Mouse (Mus musculus): Measurements from ENCODE around the gene Pabpc4. TPM values are rescaled to one million over a fixed set of nuclear protein-coding genes. Genes with fewer than 3 reads are reported as not detected.

Gene Pabpc4
- polyA plus RNA-seq, 1 experiment from 2014 or later = 56.2 TPM

- H3K36me3 ChIP-seq (ENCODE audit: control insufficient read depth, insufficient read depth, low read length) = no peaks in the 10 kb centered on the region
- DNase-seq (ENCODE audit: low spot score) (peak; percentile 83), ATAC-seq (ENCODE audit: insufficient number of reproducible peaks, low FRiP score, low TSS enrichment, low read depth) (peak; percentile 83; the same call in 1 of the 2 replicates)
- peak overlapping the region; percentile 36; the same call in 1 of the 2 replicates for H3K27ac ChIP-seq (replicated peaks; ENCODE audit: low read depth, low read length)
- H3K27me3 ChIP-seq (ENCODE audit: control insufficient read depth, insufficient read depth, low read length) = no peaks in the 10 kb centered on the region; the same call in 1 of the 2 replicates
- H3K9me3 ChIP-seq (ENCODE audit: control insufficient read depth, low read length) = no peaks in the 10 kb centered on the region
- H3K4me3 ChIP-seq (ENCODE audit: low read depth, low read length) = peak overlapping the region; percentile 20; the same call in 1 of the 2 replicates
- peak overlapping the region; percentile 69 for H3K4me2 ChIP-seq (ENCODE audit: low read depth, severe bottlenecking)
- WGBS = 3% methylated on average over 58 of the region's 58 CpGs
- peaks cover 23% of the 10 kb centered on the region for H3K4me1 ChIP-seq (ENCODE audit: control insufficient read depth, insufficient read depth, low read length)
- peak overlapping the region; percentile 58 for H3K9ac ChIP-seq (ENCODE audit: low read length)
Measured at GRCm38 (mm10) chr4:123239361-123240203, 22.6 kb upstream of the Pabpc4 start.

- Histone ChIP-seq H3K4me1 (ENCODE audit: control insufficient read depth, insufficient read depth, low read length) (0 out of 2 replicates have a peak, but pooled peaks cover 2% of the 10 kb centered on the region), H3K27me3 (ENCODE audit: control insufficient read depth, insufficient read depth, low read length) (no peaks in the 10 kb centered on the region), H3K36me3 (ENCODE audit: control insufficient read depth, insufficient read depth, low read length) (no peaks in the 10 kb centered on the region), H3K4me2 (ENCODE audit: low read depth, severe bottlenecking) (no peak overlapping the region), H3K4me3 (ENCODE audit: low read depth, low read length) (no peak overlapping the region), H3K27ac (replicated peaks; ENCODE audit: low read depth, low read length) (no peak overlapping the region), H3K9ac (ENCODE audit: low read length) (no peak overlapping the region), H3K9me3 (ENCODE audit: control insufficient read depth, low read length) (no peaks in the 10 kb centered on the region)
- no peak for DNase-seq (ENCODE audit: low spot score)
- WGBS = 83% methylated on average over 7 of the region's 7 CpGs
- no peak for ATAC-seq (ENCODE audit: insufficient number of reproducible peaks, low FRiP score, low TSS enrichment, low read depth)
Measured at GRCm38 (mm10) chr4:123246221-123246620, 15.9 kb upstream of the Pabpc4 start.

GRCm38 (mm10) chr4:123246651-123247050 lies 15.5 kb upstream of the Pabpc4 start:
- 92% methylated on average over 5 of the region's 5 CpGs for WGBS
- no peaks in the 10 kb centered on the region for H3K27me3 ChIP-seq (ENCODE audit: control insufficient read depth, insufficient read depth, low read length)

GRCm38 (mm10) chr4:123247147-123247880 lies 14.8 kb upstream of the Pabpc4 start:
- ATAC-seq (ENCODE audit: insufficient number of reproducible peaks, low FRiP score, low TSS enrichment, low read depth) = no peak

More at GRCm38 (mm10) chr4:123246651-123247050, 15.5 kb upstream of the Pabpc4 start:
- ATAC-seq (ENCODE audit: insufficient number of reproducible peaks, low FRiP score, low TSS enrichment, low read depth) = no peak
- no peak for DNase-seq (ENCODE audit: low spot score)
- H3K9ac ChIP-seq (ENCODE audit: low read length) = no peak overlapping the region
- 0 out of 2 replicates have a peak, but pooled peaks cover 2% of the 10 kb centered on the region for H3K4me1 ChIP-seq (ENCODE audit: control insufficient read depth, insufficient read depth, low read length)
- no peak overlapping the region for H3K27ac ChIP-seq (replicated peaks; ENCODE audit: low read depth, low read length)
- no peak overlapping the region for H3K4me3 ChIP-seq (ENCODE audit: low read depth, low read length)
- no peaks in the 10 kb centered on the region for H3K36me3 ChIP-seq (ENCODE audit: control insufficient read depth, insufficient read depth, low read length)
- no peak overlapping the region for H3K4me2 ChIP-seq (ENCODE audit: low read depth, severe bottlenecking)
- no peaks in the 10 kb centered on the region for H3K9me3 ChIP-seq (ENCODE audit: control insufficient read depth, low read length)

GRCm38 (mm10) chr4:123248971-123249567 lies 13.1 kb upstream of the Pabpc4 start:
- DNase-seq (ENCODE audit: low spot score) (no peak), ATAC-seq (ENCODE audit: insufficient number of reproducible peaks, low FRiP score, low TSS enrichment, low read depth) (no peak)
- Histone ChIP-seq H3K9me3 (ENCODE audit: control insufficient read depth, low read length) (no peaks in the 10 kb centered on the region), H3K27ac (replicated peaks; ENCODE audit: low read depth, low read length) (no peak overlapping the region), H3K27me3 (ENCODE audit: control insufficient read depth, insufficient read depth, low read length) (no peaks in the 10 kb centered on the region), H3K4me3 (ENCODE audit: low read depth, low read length) (no peak overlapping the region), H3K36me3 (ENCODE audit: control insufficient read depth, insufficient read depth, low read length) (no peaks in the 10 kb centered on the region), H3K9ac (ENCODE audit: low read length) (no peak overlapping the region), H3K4me2 (ENCODE audit: low read depth, severe bottlenecking) (no peak overlapping the region), H3K4me1 (ENCODE audit: control insufficient read depth, insufficient read depth, low read length) (0 out of 2 replicates have a peak, but pooled peaks cover 1% of the 10 kb centered on the region)
- WGBS = 84% methylated on average over 7 of the region's 7 CpGs

More at GRCm38 (mm10) chr4:123247147-123247880, 14.8 kb upstream of the Pabpc4 start:
- Histone ChIP-seq H3K27ac (replicated peaks; ENCODE audit: low read depth, low read length) (no peak overlapping the region), H3K9ac (ENCODE audit: low read length) (no peak overlapping the region), H3K4me1 (ENCODE audit: control insufficient read depth, insufficient read depth, low read length) (0 out of 2 replicates have a peak, but pooled peaks cover 2% of the 10 kb centered on the region), H3K4me3 (ENCODE audit: low read depth, low read length) (no peak overlapping the region), H3K27me3 (ENCODE audit: control insufficient read depth, insufficient read depth, low read length) (no peaks in the 10 kb centered on the region), H3K36me3 (ENCODE audit: control insufficient read depth, insufficient read depth, low read length) (no peaks in the 10 kb centered on the region), H3K9me3 (ENCODE audit: control insufficient read depth, low read length) (no peaks in the 10 kb centered on the region), H3K4me2 (ENCODE audit: low read depth, severe bottlenecking) (no peak overlapping the region)
- 64% methylated on average over 7 of the region's 7 CpGs for WGBS
- DNase-seq (ENCODE audit: low spot score) = no peak

GRCm38 (mm10) chr4:123252214-123252613 lies 9.9 kb upstream of the Pabpc4 start:
- Histone ChIP-seq H3K27ac (replicated peaks; ENCODE audit: low read depth, low read length) (no peak overlapping the region), H3K9me3 (ENCODE audit: control insufficient read depth, low read length) (no peaks in the 10 kb centered on the region), H3K9ac (ENCODE audit: low read length) (no peak overlapping the region)

GRCm38 (mm10) chr4:123254617-123255016 lies 7.5 kb upstream of the Pabpc4 start:
- Histone ChIP-seq H3K27ac (replicated peaks; ENCODE audit: low read depth, low read length) (no peak overlapping the region), H3K27me3 (ENCODE audit: control insufficient read depth, insufficient read depth, low read length) (no peaks in the 10 kb centered on the region), H3K4me2 (ENCODE audit: low read depth, severe bottlenecking) (no peak overlapping the region), H3K9me3 (ENCODE audit: control insufficient read depth, low read length) (no peaks in the 10 kb centered on the region), H3K9ac (ENCODE audit: low read length) (no peak overlapping the region), H3K36me3 (ENCODE audit: control insufficient read depth, insufficient read depth, low read length) (no peaks in the 10 kb centered on the region), H3K4me3 (ENCODE audit: low read depth, low read length) (no peak overlapping the region), H3K4me1 (ENCODE audit: control insufficient read depth, insufficient read depth, low read length) (no peaks in the 10 kb centered on the region)
- WGBS = 18% methylated on average over 5 of the region's 5 CpGs
- DNase-seq (ENCODE audit: low spot score) (no peak), ATAC-seq (ENCODE audit: insufficient number of reproducible peaks, low FRiP score, low TSS enrichment, low read depth) (peak; percentile 60; the same call in 1 of the 2 replicates)

More at GRCm38 (mm10) chr4:123252214-123252613, 9.9 kb upstream of the Pabpc4 start:
- Histone ChIP-seq H3K27me3 (ENCODE audit: control insufficient read depth, insufficient read depth, low read length) (no peaks in the 10 kb centered on the region), H3K4me3 (ENCODE audit: low read depth, low read length) (no peak overlapping the region), H3K4me2 (ENCODE audit: low read depth, severe bottlenecking) (no peak overlapping the region), H3K4me1 (ENCODE audit: control insufficient read depth, insufficient read depth, low read length) (no peaks in the 10 kb centered on the region), H3K36me3 (ENCODE audit: control insufficient read depth, insufficient read depth, low read length) (no peaks in the 10 kb centered on the region)
- 87% methylated on average over 5 of the region's 5 CpGs for WGBS
- DNase-seq (ENCODE audit: low spot score) = no peak
- no peak for ATAC-seq (ENCODE audit: insufficient number of reproducible peaks, low FRiP score, low TSS enrichment, low read depth)
